Mouse (Mus musculus): ENCODE results near the gene Smtnl2. TPM values are rescaled to one million over a fixed set of nuclear protein-coding genes. Genes with fewer than 3 reads are reported as not detected.
A peak's percentile ranks its signal among the peaks of the same experiment; 100 is the strongest.

Gene Smtnl2
- polyA plus RNA-seq, 1 experiment from 2014 or later, result 8.0 TPM

DNA sequence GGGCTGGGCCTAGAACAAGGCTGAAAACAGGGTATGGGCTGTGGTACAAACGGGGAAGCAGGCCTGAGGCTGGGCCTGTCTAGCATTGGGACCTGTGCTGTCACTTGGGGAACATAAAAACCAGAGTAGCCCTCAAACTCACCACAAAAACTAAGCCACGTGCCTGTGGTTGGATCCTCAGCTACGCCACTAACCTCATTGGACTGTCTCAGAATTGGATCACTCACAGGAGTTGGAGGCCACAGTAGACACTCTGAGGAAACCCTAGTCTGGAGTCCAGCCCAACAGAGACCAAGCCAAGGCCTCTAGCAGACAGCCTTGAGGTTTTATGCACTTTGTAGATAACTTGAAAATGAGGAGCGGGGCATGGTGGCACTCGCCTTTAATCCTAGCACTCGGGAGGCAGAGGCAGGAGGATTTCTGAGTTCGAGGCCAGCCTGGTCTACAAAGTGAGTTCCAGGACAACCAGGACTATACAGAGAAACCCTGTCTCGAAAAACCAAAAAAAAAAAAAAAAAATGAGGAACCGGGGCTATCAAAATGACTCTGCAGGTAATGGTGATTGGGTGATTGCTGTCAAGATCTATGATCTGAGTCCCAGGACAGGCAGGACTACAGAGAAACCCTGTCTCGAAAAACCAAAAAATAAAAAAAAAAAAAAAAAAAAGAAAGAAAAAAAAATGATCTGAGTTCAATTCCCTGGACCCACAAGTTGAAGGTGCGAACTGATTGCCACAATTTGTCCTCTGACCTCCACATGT is 10.2 kb upstream of the Smtnl2 start:
- Histone ChIP-seq H3K9ac (replicated peaks; ENCODE audit: low read length) (no peak overlapping the region), H3K4me3 (ENCODE audit: low read depth, low read length) (no peak overlapping the region), H3K36me3 (replicated peaks; ENCODE audit: control insufficient read depth, insufficient read depth, low read depth, low read length) (no peaks in the 10 kb centered on the region), H3K27ac (replicated peaks; ENCODE audit: low read depth, low read length) (no peak overlapping the region), H3K4me2 (ENCODE audit: low read depth, low read length) (no peak overlapping the region), H3K9me3 (replicated peaks; ENCODE audit: control insufficient read depth, low read length) (no peaks in the 10 kb centered on the region), H3K27me3 (ENCODE audit: control insufficient read depth, insufficient read depth, low read length) (no peaks in the 10 kb centered on the region), H3K4me1 (ENCODE audit: control insufficient read depth, insufficient read depth, low read length) (peaks cover 2% of the 10 kb centered on the region)
- no peak for ATAC-seq (replicated peaks; ENCODE audit: insufficient number of reproducible peaks, low FRiP score, low TSS enrichment, low read depth)
- WGBS, result 86% methylated on average over 11 of the region's 11 CpGs
- no peak for DNase-seq (ENCODE audit: low spot score)

DNA sequence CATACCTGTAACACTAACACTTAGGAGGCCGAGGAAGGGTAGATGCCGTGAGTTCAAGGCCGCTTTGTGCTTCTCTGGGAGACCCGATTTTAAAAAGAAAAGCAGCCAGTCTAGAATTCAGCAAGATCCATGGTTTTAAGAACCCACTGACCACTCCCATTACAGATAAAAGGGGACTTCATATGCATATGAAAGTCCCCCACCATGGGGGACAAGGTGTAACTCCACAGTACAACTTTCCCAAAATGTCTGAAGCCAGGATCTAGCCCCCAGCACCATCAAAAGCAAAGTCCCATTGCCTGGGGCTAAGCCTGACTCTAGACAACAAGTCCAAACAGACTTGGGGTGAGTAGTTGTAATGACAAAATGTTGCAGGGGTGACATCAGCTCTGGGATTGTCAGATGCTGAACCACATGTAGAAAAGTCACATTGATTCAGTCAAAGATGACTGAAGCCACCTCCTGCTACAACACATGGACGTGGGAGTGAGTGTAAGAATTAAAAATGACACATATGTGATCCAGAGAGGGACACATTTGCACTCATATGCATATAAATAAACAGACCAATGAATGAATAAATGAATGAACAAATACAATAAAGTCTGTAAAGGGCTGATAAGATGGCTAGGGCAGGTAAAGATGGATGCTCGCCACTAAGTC is 9.1 kb upstream of the Smtnl2 start:
- no peaks in the 10 kb centered on the region for H3K27me3 ChIP-seq (ENCODE audit: control insufficient read depth, insufficient read depth, low read length)
- DNase-seq (ENCODE audit: low spot score) (no peak), ATAC-seq (replicated peaks; ENCODE audit: insufficient number of reproducible peaks, low FRiP score, low TSS enrichment, low read depth) (no peak)
- H3K27ac ChIP-seq (replicated peaks; ENCODE audit: low read depth, low read length), result no peak overlapping the region
- no peaks in the 10 kb centered on the region for H3K9me3 ChIP-seq (replicated peaks; ENCODE audit: control insufficient read depth, low read length)
- no peak overlapping the region for H3K4me3 ChIP-seq (ENCODE audit: low read depth, low read length)
- no peaks in the 10 kb centered on the region for H3K36me3 ChIP-seq (replicated peaks; ENCODE audit: control insufficient read depth, insufficient read depth, low read depth, low read length)
- H3K4me1 ChIP-seq (ENCODE audit: control insufficient read depth, insufficient read depth, low read length), result peaks cover 2% of the 10 kb centered on the region
- H3K4me2 ChIP-seq (ENCODE audit: low read depth, low read length), result no peak overlapping the region
- no peak overlapping the region for H3K9ac ChIP-seq (replicated peaks; ENCODE audit: low read length)
- 86% methylated on average over 6 of the region's 6 CpGs for WGBS

DNA sequence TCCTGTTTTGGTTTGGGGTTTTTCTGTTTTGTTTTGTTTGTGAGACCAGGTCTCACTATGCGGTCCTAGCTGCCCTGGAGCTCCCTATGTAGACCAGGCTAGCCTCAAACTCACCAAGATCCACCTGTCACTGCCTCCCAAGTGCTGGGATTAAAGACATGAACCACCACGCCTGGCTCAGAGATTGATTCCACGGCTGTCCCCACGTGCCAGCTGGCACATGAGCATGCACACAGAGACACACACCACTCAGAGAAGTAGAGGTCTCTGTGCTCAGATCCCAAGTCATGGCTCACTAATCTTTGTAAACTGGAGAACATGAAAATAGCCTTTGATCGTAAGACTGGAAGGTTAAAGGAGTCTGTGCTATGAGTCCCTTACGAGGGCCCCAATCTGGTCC is 7.5 kb upstream of the Smtnl2 start:
- Histone ChIP-seq H3K36me3 (replicated peaks; ENCODE audit: control insufficient read depth, insufficient read depth, low read depth, low read length) (no peaks in the 10 kb centered on the region), H3K4me3 (ENCODE audit: low read depth, low read length) (no peak overlapping the region), H3K27me3 (ENCODE audit: control insufficient read depth, insufficient read depth, low read length) (no peaks in the 10 kb centered on the region), H3K4me2 (ENCODE audit: low read depth, low read length) (no peak overlapping the region), H3K27ac (replicated peaks; ENCODE audit: low read depth, low read length) (no peak overlapping the region), H3K9ac (replicated peaks; ENCODE audit: low read length) (no peak overlapping the region), H3K4me1 (ENCODE audit: control insufficient read depth, insufficient read depth, low read length) (peaks cover 2% of the 10 kb centered on the region), H3K9me3 (replicated peaks; ENCODE audit: control insufficient read depth, low read length) (no peaks in the 10 kb centered on the region)
- ATAC-seq (replicated peaks; ENCODE audit: insufficient number of reproducible peaks, low FRiP score, low TSS enrichment, low read depth) (no peak), DNase-seq (ENCODE audit: low spot score) (no peak)
- WGBS, result 89% methylated on average over 6 of the region's 6 CpGs

DNA sequence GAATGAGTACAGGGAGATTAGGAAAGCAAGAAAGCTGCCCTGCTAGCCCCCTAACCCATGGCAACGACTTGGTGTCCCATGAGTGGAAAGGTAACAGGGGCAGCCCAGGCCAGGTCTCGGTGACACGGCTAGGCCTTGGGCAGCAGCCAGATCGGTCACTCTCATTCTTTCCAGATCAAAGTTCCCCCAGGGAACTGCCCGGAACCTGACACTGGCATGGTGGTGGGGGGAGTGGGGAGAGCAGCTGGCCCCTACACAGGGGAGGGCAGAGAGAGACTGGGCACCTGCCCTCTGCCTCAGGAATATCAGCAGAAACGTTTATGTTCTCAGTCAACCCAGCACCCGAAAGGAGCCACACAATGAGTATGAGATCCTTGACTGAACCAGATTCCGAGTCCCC is 6.7 kb upstream of the Smtnl2 start:
- Histone ChIP-seq H3K9ac (replicated peaks; ENCODE audit: low read length) (0 out of 2 replicates have a peak overlapping the region, but pooled peaks have one; percentile 28), H3K4me1 (ENCODE audit: control insufficient read depth, insufficient read depth, low read length) (peaks cover 2% of the 10 kb centered on the region), H3K36me3 (replicated peaks; ENCODE audit: control insufficient read depth, insufficient read depth, low read depth, low read length) (no peaks in the 10 kb centered on the region), H3K4me3 (ENCODE audit: low read depth, low read length) (no peak overlapping the region), H3K27ac (replicated peaks; ENCODE audit: low read depth, low read length) (no peak overlapping the region), H3K27me3 (ENCODE audit: control insufficient read depth, insufficient read depth, low read length) (no peaks in the 10 kb centered on the region), H3K9me3 (replicated peaks; ENCODE audit: control insufficient read depth, low read length) (no peaks in the 10 kb centered on the region), H3K4me2 (ENCODE audit: low read depth, low read length) (no peak overlapping the region)
- DNase-seq (ENCODE audit: low spot score), result no peak
- WGBS, result 41% methylated on average over 8 of the region's 8 CpGs
- no peak for ATAC-seq (replicated peaks; ENCODE audit: insufficient number of reproducible peaks, low FRiP score, low TSS enrichment, low read depth)

DNA sequence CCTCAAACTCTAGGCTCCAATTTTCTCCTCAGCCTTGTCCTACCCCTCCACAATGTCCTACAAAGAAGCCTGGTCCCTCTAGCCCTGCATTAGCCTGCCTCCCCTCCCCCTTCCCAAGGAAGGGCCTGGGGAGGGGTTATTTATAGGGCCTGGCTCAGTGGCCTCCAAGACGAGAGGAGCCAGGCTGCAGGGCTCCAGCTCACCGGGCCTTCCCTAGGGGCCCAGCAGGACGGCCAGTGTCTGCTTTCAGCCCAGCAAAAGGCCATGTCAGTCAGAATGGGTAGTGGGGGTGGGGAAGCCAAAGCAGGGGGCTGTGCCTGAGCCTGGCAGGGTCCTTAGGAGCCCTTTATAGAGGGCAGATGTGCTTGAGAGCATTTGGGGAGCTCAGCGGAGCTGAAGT is 5.9 kb upstream of the Smtnl2 start:
- H3K27ac ChIP-seq (replicated peaks; ENCODE audit: low read depth, low read length), result no peak overlapping the region

DNA sequence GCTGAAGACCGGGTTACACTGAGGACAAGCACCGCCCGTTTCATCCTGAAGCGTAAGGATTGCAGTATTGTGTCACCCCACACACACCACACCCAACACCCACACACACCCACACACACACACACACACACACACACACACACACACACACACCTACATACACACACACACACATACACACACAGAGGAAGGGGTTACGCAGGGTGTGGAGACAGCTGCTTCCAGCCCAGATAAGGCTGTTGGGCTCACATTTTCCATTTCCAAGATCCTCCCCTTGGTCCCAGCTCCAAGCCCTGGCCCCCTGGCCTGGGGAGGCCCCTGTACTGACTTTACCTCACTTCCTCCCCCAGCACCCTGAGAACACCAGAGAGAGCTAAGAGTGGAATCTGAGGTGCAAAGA is 5.2 kb upstream of the Smtnl2 start:
- Histone ChIP-seq H3K27me3 (ENCODE audit: control insufficient read depth, insufficient read depth, low read length) (no peaks in the 10 kb centered on the region), H3K27ac (replicated peaks; ENCODE audit: low read depth, low read length) (no peak overlapping the region), H3K4me1 (ENCODE audit: control insufficient read depth, insufficient read depth, low read length) (peaks cover 2% of the 10 kb centered on the region), H3K9ac (replicated peaks; ENCODE audit: low read length) (no peak overlapping the region), H3K4me2 (ENCODE audit: low read depth, low read length) (no peak overlapping the region), H3K36me3 (replicated peaks; ENCODE audit: control insufficient read depth, insufficient read depth, low read depth, low read length) (no peaks in the 10 kb centered on the region), H3K4me3 (ENCODE audit: low read depth, low read length) (no peak overlapping the region), H3K9me3 (replicated peaks; ENCODE audit: control insufficient read depth, low read length) (no peaks in the 10 kb centered on the region)
- 90% methylated on average over 5 of the region's 5 CpGs for WGBS
- ATAC-seq (replicated peaks; ENCODE audit: insufficient number of reproducible peaks, low FRiP score, low TSS enrichment, low read depth) (no peak), DNase-seq (ENCODE audit: low spot score) (no peak)

More for the DNA sequence above, 5.9 kb upstream of the Smtnl2 start:
- H3K9ac ChIP-seq (replicated peaks; ENCODE audit: low read length), result no peak overlapping the region
- no peaks in the 10 kb centered on the region for H3K27me3 ChIP-seq (ENCODE audit: control insufficient read depth, insufficient read depth, low read length)
- ATAC-seq (replicated peaks; ENCODE audit: insufficient number of reproducible peaks, low FRiP score, low TSS enrichment, low read depth) (0 out of 2 replicates have a peak, but pooled peaks have one; percentile 31), DNase-seq (ENCODE audit: low spot score) (peak; percentile 23)
- H3K9me3 ChIP-seq (replicated peaks; ENCODE audit: control insufficient read depth, low read length), result no peaks in the 10 kb centered on the region
- H3K4me2 ChIP-seq (ENCODE audit: low read depth, low read length), result no peak overlapping the region
- 12% methylated on average over 4 of the region's 4 CpGs for WGBS
- peaks cover 2% of the 10 kb centered on the region for H3K4me1 ChIP-seq (ENCODE audit: control insufficient read depth, insufficient read depth, low read length)
- no peak overlapping the region for H3K4me3 ChIP-seq (ENCODE audit: low read depth, low read length)
- no peaks in the 10 kb centered on the region for H3K36me3 ChIP-seq (replicated peaks; ENCODE audit: control insufficient read depth, insufficient read depth, low read depth, low read length)

DNA sequence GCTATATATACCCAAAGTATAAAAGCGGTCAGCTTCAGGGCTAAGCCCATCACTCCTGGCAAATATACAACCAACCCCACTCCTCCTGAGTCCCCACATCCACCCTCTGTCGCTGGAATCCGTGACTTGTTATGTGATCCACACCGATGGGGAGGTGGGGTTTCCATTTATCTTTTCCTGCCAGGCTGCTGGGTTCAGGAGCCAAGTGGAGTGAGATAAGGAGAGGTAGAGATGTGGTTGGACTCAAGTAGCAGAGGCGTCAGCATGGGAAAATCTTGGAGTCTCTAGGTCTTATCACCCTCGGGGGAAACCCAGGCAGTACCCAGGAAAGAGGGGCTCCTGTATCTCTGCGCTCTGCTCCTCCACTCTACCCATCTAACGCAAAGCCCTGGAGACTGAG is 3.6 kb upstream of the Smtnl2 start:
- WGBS, result 85% methylated on average over 8 of the region's 8 CpGs
- no peaks in the 10 kb centered on the region for H3K27me3 ChIP-seq (ENCODE audit: control insufficient read depth, insufficient read depth, low read length)

DNA sequence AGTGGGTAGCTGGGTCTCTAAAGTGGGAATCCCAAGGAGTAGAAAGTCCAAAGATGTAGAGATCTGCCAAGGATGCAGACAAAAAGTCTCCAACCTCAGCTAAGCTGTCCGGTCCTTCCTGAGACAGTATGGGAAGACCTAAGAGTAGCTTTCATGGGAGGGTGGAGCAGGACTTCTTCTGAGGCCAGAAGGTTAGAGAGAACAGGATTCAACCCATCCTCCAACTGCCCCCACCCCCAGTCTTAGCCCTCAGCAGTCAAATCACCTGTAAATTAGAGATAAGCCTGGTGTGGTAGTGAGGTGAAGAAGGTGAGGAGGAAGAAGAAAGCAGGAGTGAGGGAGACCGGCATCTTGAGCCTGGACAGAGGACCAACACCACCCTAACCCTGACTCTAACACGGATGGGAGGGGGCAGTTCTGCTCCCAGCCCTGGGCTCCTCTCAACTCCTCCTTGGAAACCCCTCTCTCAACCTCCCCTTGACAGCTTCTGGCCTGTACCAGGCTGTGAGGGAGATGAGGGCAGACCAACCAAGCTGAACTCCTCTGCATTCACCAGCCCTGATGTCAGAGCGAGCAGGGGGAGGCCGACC is 2.2 kb upstream of the Smtnl2 start:
- Histone ChIP-seq H3K4me3 (ENCODE audit: low read depth, low read length) (no peak overlapping the region), H3K9ac (replicated peaks; ENCODE audit: low read length) (no peak overlapping the region), H3K27me3 (ENCODE audit: control insufficient read depth, insufficient read depth, low read length) (no peaks in the 10 kb centered on the region), H3K9me3 (replicated peaks; ENCODE audit: control insufficient read depth, low read length) (no peaks in the 10 kb centered on the region), H3K36me3 (replicated peaks; ENCODE audit: control insufficient read depth, insufficient read depth, low read depth, low read length) (no peaks in the 10 kb centered on the region), H3K27ac (replicated peaks; ENCODE audit: low read depth, low read length) (no peak overlapping the region), H3K4me2 (ENCODE audit: low read depth, low read length) (no peak overlapping the region), H3K4me1 (ENCODE audit: control insufficient read depth, insufficient read depth, low read length) (peaks cover 4% of the 10 kb centered on the region)
- WGBS, result 66% methylated on average over 5 of the region's 5 CpGs
- ATAC-seq (replicated peaks; ENCODE audit: insufficient number of reproducible peaks, low FRiP score, low TSS enrichment, low read depth) (no peak), DNase-seq (ENCODE audit: low spot score) (no peak)

More for the DNA sequence above, 3.6 kb upstream of the Smtnl2 start:
- H3K27ac ChIP-seq (replicated peaks; ENCODE audit: low read depth, low read length), result no peak overlapping the region
- H3K4me1 ChIP-seq (ENCODE audit: control insufficient read depth, insufficient read depth, low read length), result peaks cover 4% of the 10 kb centered on the region
- ATAC-seq (replicated peaks; ENCODE audit: insufficient number of reproducible peaks, low FRiP score, low TSS enrichment, low read depth) (no peak), DNase-seq (ENCODE audit: low spot score) (no peak)
- no peak overlapping the region for H3K4me3 ChIP-seq (ENCODE audit: low read depth, low read length)
- no peaks in the 10 kb centered on the region for H3K9me3 ChIP-seq (replicated peaks; ENCODE audit: control insufficient read depth, low read length)
- no peak overlapping the region for H3K4me2 ChIP-seq (ENCODE audit: low read depth, low read length)
- no peaks in the 10 kb centered on the region for H3K36me3 ChIP-seq (replicated peaks; ENCODE audit: control insufficient read depth, insufficient read depth, low read depth, low read length)
- H3K9ac ChIP-seq (replicated peaks; ENCODE audit: low read length), result no peak overlapping the region

Data from embryonic facial prominence, embryonic 11.5 days (tissue).